Mouse (Mus musculus) ES-Bruce4 (cell line): ENCODE results near the gene Bcr. TPM values are rescaled to one million over a fixed set of nuclear protein-coding genes. Genes with fewer than 3 reads are reported as not detected.

Experiments used
- H3K27ac ChIP-seq: 2 replicates; pipeline ENCODE4 v1.5.1; 2012; ENCODE audit warnings: low read length, inconsistent platforms; ENCODE audit not compliant: insufficient read depth
- H3K27me3 ChIP-seq: 2 replicates; pipeline ENCODE4 v1.6.1; 2012; ENCODE audit warnings: mild to moderate bottlenecking, low read length, inconsistent platforms; ENCODE audit not compliant: control insufficient read depth, poor library complexity, insufficient read depth, severe bottlenecking
- H3K36me3 ChIP-seq: 2 replicates; pipeline ENCODE4 v1.6.1; 2012; ENCODE audit warnings: inconsistent platforms, mild to moderate bottlenecking, low read length, moderate library complexity; ENCODE audit not compliant: control insufficient read depth, poor library complexity, insufficient read depth, severe bottlenecking
- H3K4me1 ChIP-seq: one replicate; pipeline ENCODE4 v1.8.1; 2011; ENCODE audit warnings: low read length; ENCODE audit not compliant: control insufficient read depth, insufficient read depth
- H3K4me3 ChIP-seq: 2 replicates; pipeline ENCODE4 v1.5.1; 2011; ENCODE audit warnings: low read depth, mild to moderate bottlenecking, low read length
- H3K9ac ChIP-seq: 2 replicates; pipeline ENCODE4 v1.6.1; 2012; ENCODE audit warnings: low read depth, mild to moderate bottlenecking, inconsistent platforms; ENCODE audit not compliant: poor library complexity, severe bottlenecking
- H3K9me3 ChIP-seq: replicated peaks from 2 replicates; pipeline ENCODE4 v1.6.1; 2012; ENCODE audit warnings: mild to moderate bottlenecking, low read length, inconsistent platforms; ENCODE audit not compliant: control insufficient read depth, poor library complexity, insufficient read depth, severe bottlenecking
- CTCF ChIP-seq: IDR thresholded peaks from one replicate; pipeline ENCODE4 v1.8.1; 2011; ENCODE audit warnings: low read depth, low read length
- EP300 ChIP-seq: IDR thresholded peaks from 2 replicates; pipeline ENCODE4 v1.6.1; 2011; ENCODE audit warnings: low read depth, low read length; ENCODE audit not compliant: insufficient read depth
- POLR2A ChIP-seq: IDR thresholded peaks from one replicate; pipeline ENCODE4 v1.8.1; 2011; ENCODE audit warnings: low read length; ENCODE audit not compliant: insufficient read depth
- polyA plus RNA-seq: library from polyadenylated mRNA; stranded (reverse); fragments of >200 nt; gene quantifications from 2 replicates; pipeline ENCODE4 v1.2.4, GENCODE M21; 2011; ENCODE audit warnings: low read depth; ENCODE audit not compliant: missing spikeins, insufficient read depth, insufficient read length

Bcr gene
- polyA plus RNA-seq, 1 experiment: 22.9 TPM

- TF ChIP-seq EP300 (no peak), POLR2A (no peak), CTCF (no peak)
- Histone ChIP-seq H3K9ac (no peak overlapping the region), H3K4me1 (peaks cover 3% of the 10 kb centered on the region)
These were observed 167.0 kb downstream of the Bcr start for GRCm38 (mm10) chr10:75227381-75227780.

DNA sequence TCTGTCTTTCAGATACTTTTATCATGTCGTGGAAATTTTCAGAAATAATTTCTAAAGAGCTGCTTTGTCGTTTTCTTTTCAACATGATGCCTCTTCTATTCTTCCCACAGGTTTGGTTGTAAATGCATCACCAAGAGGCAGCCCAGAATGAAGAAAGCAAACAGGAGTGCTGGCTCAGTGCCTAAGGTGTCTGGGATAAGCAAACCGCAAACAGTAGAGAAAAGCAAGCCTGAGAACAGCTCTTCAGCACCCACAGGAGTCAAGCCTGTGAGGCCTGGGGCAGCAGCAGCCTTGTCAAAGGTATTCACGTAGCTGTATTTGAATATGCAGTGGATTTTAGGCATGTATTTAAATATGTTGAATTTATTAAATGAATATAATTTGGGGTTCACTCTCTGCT is 170.2 kb downstream of the Bcr start:
- Histone ChIP-seq H3K4me3 (no peak overlapping the region), H3K9ac (no peak overlapping the region), H3K36me3 (peaks cover 3% of the 10 kb centered on the region; the same call in 1 of the 2 replicates), H3K27ac (no peak overlapping the region), H3K4me1 (peaks cover 3% of the 10 kb centered on the region), H3K9me3 (no peaks in the 10 kb centered on the region), H3K27me3 (no peaks in the 10 kb centered on the region)
- TF ChIP-seq POLR2A (no peak), CTCF (no peak), EP300 (no peak)

More at GRCm38 (mm10) chr10:75227381-75227780, 167.0 kb downstream of the Bcr start:
- H3K9me3 ChIP-seq: no peaks in the 10 kb centered on the region
- peaks cover 3% of the 10 kb centered on the region; the same call in 1 of the 2 replicates for H3K36me3 ChIP-seq
- H3K4me3 ChIP-seq: no peak overlapping the region
- H3K27ac ChIP-seq: no peak overlapping the region
- no peaks in the 10 kb centered on the region for H3K27me3 ChIP-seq

DNA sequence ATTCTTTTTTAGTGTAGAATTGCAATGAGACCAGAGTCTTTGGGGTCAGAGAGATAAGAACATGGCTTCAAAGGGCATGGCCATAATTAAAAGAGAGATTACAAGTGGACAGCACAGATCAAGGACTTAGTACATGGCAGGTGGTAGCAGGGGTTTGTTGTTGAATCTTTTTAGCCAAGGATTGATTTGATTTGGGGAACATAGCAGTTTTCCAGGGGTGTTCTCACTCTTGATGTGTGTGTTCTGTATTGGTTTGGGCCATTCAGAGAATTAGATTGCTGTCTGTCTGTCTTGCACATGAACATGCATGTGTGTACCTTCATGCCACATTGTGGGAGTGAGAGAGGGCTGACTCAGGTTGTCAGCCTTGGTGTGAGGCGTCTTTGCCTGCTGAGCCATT is 171.5 kb downstream of the Bcr start:
- Histone ChIP-seq H3K27me3 (no peaks in the 10 kb centered on the region), H3K27ac (no peak overlapping the region), H3K4me3 (no peak overlapping the region), H3K9me3 (no peaks in the 10 kb centered on the region), H3K9ac (no peak overlapping the region), H3K36me3 (peaks cover 3% of the 10 kb centered on the region; the same call in 1 of the 2 replicates), H3K4me1 (peaks cover 3% of the 10 kb centered on the region)
- TF ChIP-seq POLR2A (no peak), EP300 (no peak), CTCF (no peak)

DNA sequence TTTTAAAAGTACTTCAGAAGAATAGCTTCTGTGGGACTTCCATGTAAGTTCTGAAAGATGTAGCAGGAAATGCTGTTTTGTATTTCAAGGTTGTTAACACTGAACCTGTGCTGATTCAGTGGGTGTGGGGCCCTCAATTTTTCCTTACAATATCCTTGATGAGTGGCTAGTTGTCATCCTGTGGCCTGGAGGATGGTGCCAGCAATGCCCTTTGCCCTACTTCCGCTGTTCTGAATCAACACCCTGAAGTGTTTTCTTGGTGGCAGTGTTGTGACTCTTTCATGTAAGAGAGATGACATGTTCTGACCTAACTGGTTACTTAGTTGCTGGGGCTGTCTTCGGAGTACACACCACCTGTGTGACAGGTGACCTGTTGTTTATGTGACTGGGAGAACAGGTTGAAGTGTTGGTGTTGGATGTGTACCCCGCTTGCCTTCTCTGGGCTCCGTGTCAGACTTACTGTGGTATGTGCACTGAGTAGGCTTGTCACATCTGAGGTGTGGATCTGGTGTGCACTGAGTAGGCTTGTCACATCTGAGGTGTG is 172.3 kb downstream of the Bcr start:
- Histone ChIP-seq H3K4me3 (no peak overlapping the region), H3K27me3 (no peaks in the 10 kb centered on the region), H3K36me3 (peaks cover 3% of the 10 kb centered on the region; the same call in 1 of the 2 replicates), H3K9ac (no peak overlapping the region), H3K9me3 (no peaks in the 10 kb centered on the region), H3K27ac (no peak overlapping the region), H3K4me1 (peaks cover 3% of the 10 kb centered on the region)
- TF ChIP-seq CTCF: no peak
- no peak for TF ChIP-seq EP300
- no peak for TF ChIP-seq POLR2A

DNA sequence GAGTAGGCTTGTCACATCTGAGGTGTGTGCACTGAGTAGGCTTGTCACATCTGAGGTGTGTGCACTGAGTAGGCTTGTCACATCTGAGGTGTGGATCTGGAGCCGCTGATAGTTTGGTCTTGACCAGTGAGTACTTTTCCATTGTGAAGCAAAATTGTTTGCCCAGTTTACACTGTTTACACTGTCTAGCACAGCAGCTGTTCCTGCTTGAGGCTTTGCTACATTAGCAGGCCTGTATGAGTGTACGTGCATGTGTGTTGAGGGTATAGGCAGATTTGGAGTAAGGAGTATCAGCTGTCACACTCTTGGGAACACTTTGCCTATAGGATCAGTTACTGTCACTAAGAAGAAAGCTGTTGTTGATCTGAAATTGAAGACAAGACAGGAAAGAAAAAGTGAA is 173.1 kb downstream of the Bcr start:
- TF ChIP-seq CTCF (no peak), POLR2A (no peak), EP300 (no peak)
- peaks cover 3% of the 10 kb centered on the region for H3K4me1 ChIP-seq
- no peak overlapping the region for H3K4me3 ChIP-seq
- H3K36me3 ChIP-seq: peaks cover 3% of the 10 kb centered on the region; the same call in 1 of the 2 replicates
- no peak overlapping the region for H3K9ac ChIP-seq
- no peaks in the 10 kb centered on the region for H3K9me3 ChIP-seq
- no peak overlapping the region for H3K27ac ChIP-seq
- H3K27me3 ChIP-seq: no peaks in the 10 kb centered on the region

Other genes starting within 250 kb of the Bcr start
- 3.1 and 4.0 TPM in 2 replicates for gene Gnaz, start 93.4 kb upstream of the Bcr start, polyA plus RNA-seq
- not detected in 2 replicates for gene Rsph14, start 28.0 kb upstream of the Bcr start, polyA plus RNA-seq
- 1.2 and 1.3 TPM in 2 replicates for gene Rab36, start 23.5 kb upstream of the Bcr start, polyA plus RNA-seq
- 41.2 and 41.5 TPM in 2 replicates for gene Specc1l, start 151.5 kb downstream of the Bcr start, polyA plus RNA-seq